Mouse (Mus musculus) hindbrain, embryonic 10.5 days (tissue): ENCODE results near the gene Milr1. TPM values are rescaled to one million over a fixed set of nuclear protein-coding genes. Genes with fewer than 3 reads are reported as not detected.
"Not testable (repeated sequence)": the region's sequence is repeated elsewhere in the genome, so short reads cannot be mapped to it uniquely, and the experiment has no call there.

Source experiments
- DNase-seq: peaks from one replicate; pipeline ENCODE4 v3.0.0-alpha.2; 2017; ENCODE audit warnings: low spot score
- H3K27ac ChIP-seq: fragments of 300-500 bp; sonication (generic); 2 replicates; pipeline ENCODE4 v1.5.1; 2016; ENCODE audit warnings: mild to moderate bottlenecking, moderate library complexity
- H3K27me3 ChIP-seq: fragments of 300-500 bp; sonication (generic); 2 replicates; pipeline ENCODE4 v1.6.1; 2016; ENCODE audit warnings: mild to moderate bottlenecking; ENCODE audit not compliant: poor library complexity, insufficient read depth, severe bottlenecking
- H3K36me3 ChIP-seq: fragments of 300-500 bp; sonication (generic); 2 replicates; pipeline ENCODE4 v1.6.1; 2016; ENCODE audit warnings: mild to moderate bottlenecking, moderate library complexity
- H3K4me1 ChIP-seq: fragments of 300-500 bp; sonication (generic); replicated peaks from 2 replicates; pipeline ENCODE4 v1.6.1; 2016; ENCODE audit warnings: mild to moderate bottlenecking
- H3K4me3 ChIP-seq: fragments of 300-500 bp; sonication (generic); 2 replicates; pipeline ENCODE4 v1.5.1; 2016; ENCODE audit warnings: mild to moderate bottlenecking, moderate library complexity
- H3K9me3 ChIP-seq: fragments of 300-500 bp; sonication (generic); 2 replicates; pipeline ENCODE4 v1.6.1; 2016; ENCODE audit warnings: mild to moderate bottlenecking, moderate library complexity
- WGBS: fragments of 180-500 bp; shearing (Covaris S2); methylation state at CpG from one replicate; pipeline ENCODE4 v1.1.7; 2016; 5-methylcytosine and 5-hydroxymethylcytosine counted together
- polyA plus RNA-seq: library from polyadenylated mRNA; unstranded; fragments of >200 nt; fragmentation: Nextera tagmentation; extraction: Ambion mirVana; gene quantifications from 2 replicates; pipeline ENCODE4 v1.2.1, GENCODE M21; 2016

Gene Milr1
- polyA plus RNA-seq, 1 experiment from 2014 or later, result 1.6 TPM

DNA sequence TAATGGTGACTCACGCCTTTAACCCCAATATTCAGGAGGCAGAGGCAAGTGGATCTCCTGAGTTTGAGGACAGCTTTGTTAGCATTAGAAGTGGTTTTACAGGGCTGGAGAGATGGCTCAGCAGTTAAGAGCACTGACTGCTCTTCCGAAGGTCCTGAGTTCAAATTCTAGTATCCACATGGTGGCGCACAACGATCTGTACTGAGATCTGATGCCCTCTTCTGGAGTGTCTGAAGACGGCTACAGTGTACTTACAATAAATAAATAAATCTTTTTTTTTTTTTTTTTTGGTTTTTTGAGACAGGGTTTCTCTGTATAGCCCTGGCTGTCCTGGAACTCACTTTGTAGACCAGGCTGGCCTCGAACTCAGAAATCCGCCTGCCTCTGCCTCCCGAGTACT is 10.3 kb upstream of the Milr1 start:
- DNase-seq, H3K36me3 ChIP-seq, H3K27ac ChIP-seq, H3K27me3 ChIP-seq, H3K4me3 ChIP-seq, H3K9me3 ChIP-seq: not testable (repeated sequence)
- WGBS, result 95% methylated on average over 8 of the region's 8 CpGs
- H3K4me1 ChIP-seq, result peaks cover 28% of the 10 kb centered on the region

DNA sequence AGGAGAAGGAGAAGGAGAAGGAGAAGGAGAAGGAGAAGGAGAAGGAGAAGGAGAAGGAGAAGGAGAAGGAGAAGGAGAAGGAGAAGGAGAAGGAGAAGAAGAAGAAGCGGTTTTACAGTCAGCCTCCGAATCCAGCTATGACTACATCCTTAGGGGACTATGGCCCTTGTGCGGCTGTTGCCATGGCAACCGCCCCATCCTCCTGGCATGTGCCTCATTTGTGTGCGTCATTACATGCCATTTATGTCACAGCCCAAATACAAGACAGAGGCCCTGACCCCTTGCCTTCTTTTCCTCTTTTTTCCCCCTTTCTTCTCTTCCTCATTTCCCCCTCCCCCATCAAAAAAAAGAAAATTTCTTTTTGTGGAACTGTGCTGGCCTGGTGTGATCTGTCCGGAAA is 9.8 kb upstream of the Milr1 start:
- H3K27me3 ChIP-seq, result peaks cover 9% of the 10 kb centered on the region
- no peak overlapping the region for H3K27ac ChIP-seq
- 43% methylated on average over 6 of the region's 6 CpGs for WGBS
- H3K4me3 ChIP-seq, result no peak overlapping the region
- no peaks in the 10 kb centered on the region for H3K36me3 ChIP-seq
- H3K9me3 ChIP-seq, result no peaks in the 10 kb centered on the region
- peaks cover 25% of the 10 kb centered on the region for H3K4me1 ChIP-seq
- peak; percentile 60 for DNase-seq

DNA sequence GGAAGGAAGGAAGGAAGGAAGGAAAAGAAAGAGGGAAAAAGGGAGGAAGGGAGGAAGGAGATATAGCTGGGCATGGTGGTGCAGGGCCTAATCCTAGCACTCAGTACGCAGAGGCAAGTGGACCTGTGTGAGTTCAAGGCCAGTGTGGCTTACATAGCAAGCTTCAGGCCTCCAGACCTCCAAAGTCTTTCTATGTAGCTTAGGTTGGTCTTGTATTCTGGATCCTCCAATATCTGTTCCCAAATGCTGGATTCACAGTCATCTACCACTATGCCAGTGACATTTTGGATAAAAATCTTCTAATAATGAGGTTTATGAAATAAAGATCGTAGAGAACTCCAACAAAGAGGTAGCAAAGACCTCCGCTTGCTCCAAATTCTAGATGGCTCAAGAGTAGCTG is 9.2 kb upstream of the Milr1 start:
- Histone ChIP-seq H3K36me3 (no peaks in the 10 kb centered on the region), H3K9me3 (no peaks in the 10 kb centered on the region), H3K4me1 (peaks cover 19% of the 10 kb centered on the region), H3K27ac (no peak overlapping the region), H3K27me3 (peaks cover 9% of the 10 kb centered on the region), H3K4me3 (no peak overlapping the region)
- DNase-seq, result no peak
- 93% methylated on average over 3 of the region's 3 CpGs for WGBS

DNA sequence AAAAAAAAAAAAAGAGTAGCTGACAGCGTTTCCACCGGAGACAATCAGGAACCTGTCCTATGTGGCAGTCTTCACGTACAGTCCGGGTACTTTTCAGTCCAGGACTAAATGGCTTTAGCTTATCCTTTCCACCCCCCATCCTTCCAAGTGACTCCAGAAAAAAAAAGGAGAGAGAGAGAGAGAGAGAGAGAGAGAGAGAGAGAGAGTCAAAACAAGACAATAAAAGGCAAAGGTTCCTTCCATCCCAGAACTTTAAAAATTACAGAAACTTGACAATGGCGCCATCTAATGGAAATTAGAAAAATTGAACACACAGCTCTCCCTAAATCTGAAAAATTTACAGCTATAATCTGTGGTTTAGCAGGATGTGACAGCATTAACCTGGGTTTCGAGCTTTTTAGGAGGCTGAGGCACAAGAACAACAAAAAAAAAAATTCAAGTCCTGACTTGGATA is 8.6 kb upstream of the Milr1 start:
- peaks cover 5% of the 10 kb centered on the region; the same call in 1 of the 2 replicates for H3K9me3 ChIP-seq
- WGBS, result 54% methylated on average over 6 of the region's 6 CpGs

DNA sequence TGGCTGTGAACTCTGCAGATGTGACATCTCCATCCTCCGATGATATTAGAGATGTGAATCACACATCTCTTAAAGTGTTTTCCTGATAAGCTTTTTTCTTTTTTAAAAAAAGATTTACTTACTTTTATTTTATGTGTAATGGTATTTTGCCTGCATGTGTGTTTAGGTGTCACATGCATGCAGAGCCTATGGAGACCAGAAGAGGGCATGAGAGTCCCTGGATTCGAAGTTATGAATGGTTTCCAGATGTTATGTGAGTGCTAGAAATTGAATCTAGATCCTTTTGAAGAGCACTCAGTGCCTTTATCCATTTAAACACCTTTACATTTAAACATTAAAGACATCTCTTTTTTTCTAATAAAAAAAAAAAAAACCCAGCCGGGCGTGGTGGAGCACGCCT is 6.1 kb upstream of the Milr1 start:
- Histone ChIP-seq H3K4me1 (peaks cover 7% of the 10 kb centered on the region), H3K4me3 (no peak overlapping the region), H3K9me3 (peaks cover 9% of the 10 kb centered on the region; the same call in 1 of the 2 replicates), H3K36me3 (no peaks in the 10 kb centered on the region), H3K27ac (no peak overlapping the region), H3K27me3 (no peaks in the 10 kb centered on the region)
- WGBS, result 90% methylated on average over 5 of the region's 5 CpGs
- no peak for DNase-seq

More for the DNA sequence above, 8.6 kb upstream of the Milr1 start:
- H3K27ac ChIP-seq, result no peak overlapping the region
- peaks cover 13% of the 10 kb centered on the region for H3K4me1 ChIP-seq
- H3K36me3 ChIP-seq, result no peaks in the 10 kb centered on the region
- H3K27me3 ChIP-seq, result peaks cover 9% of the 10 kb centered on the region
- no peak for DNase-seq
- H3K4me3 ChIP-seq, result no peak overlapping the region

DNA sequence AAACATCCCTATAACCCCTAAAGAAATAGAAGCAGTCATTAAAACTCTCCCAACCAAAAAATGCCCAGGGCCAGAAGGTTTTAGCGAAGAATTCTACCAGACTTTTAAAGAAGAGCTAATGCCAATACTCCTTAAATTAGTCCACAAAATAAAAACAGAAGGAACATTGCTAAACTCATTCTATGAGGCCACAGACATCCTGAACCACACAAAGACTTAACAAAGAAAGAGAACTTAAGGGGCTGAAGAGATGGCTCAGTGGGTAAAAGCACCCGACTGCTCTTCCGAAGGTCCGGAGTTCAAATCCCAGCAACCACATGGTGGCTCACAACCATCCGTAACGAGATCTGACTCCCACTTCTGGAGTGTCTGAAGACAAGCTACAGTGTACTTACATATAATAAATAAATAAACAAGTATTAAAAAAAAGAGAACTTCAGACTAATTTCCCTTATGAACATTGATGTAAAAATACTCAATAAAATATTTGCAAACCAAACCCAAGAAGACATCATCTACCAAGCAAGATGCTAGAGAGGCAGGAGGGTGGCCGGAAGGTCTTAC is 1.4 kb upstream of the Milr1 start:
- 96% methylated on average over 7 of the region's 7 CpGs for WGBS
- DNase-seq, H3K36me3 ChIP-seq: not testable (repeated sequence)

DNA sequence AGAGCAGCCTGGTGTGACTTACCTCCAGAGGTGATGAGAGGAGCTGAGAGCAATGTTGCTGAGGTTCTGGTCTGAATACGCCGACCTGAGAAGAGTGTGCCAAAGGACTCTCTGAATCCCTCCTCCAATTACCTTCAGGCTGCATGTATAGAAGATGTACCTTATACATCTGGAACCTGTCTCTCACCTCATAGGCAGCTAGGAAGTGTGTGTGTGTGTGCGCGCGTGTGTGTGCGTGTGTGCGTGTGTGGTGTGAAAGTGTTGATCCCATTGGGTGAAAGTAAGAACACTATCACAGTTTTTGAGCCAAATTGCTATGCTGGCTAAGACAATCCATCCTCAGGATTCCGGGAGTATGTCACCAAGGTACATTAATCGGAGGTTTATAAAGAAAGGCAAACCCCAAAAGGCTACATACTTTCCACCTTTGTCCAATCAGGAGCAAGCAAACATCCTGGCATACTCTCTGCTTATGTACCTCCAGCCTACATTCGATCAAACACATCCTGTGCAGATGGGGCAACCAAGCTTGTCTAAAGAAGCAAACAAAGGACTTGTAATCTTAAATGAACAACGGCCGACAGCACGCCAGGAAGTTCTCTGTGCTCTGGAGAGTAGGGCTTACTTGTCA is 790 bp upstream of the Milr1 start, which contains the start of gene Pecam1:
Gene Pecam1 (minus strand): TSS at position 508 of the 631 bp plus-strand sequence.
- Histone ChIP-seq H3K4me3 (no peak within 1 kb of the TSS), H3K36me3 (no peaks in the 10 kb centered on the region), H3K27me3 (no peaks in the 10 kb centered on the region), H3K27ac (no peak within 1 kb of the TSS), H3K4me1 (no peaks in the 10 kb centered on the region), H3K9me3 (peaks cover 9% of the 10 kb centered on the region; the same call in 1 of the 2 replicates)
- DNase-seq, result no peak
- 91% methylated on average over 13 of the region's 13 CpGs for WGBS

More for the DNA sequence above, 1.4 kb upstream of the Milr1 start:
- not testable (repeated sequence) for H3K4me1 ChIP-seq, H3K27ac ChIP-seq, H3K4me3 ChIP-seq, H3K27me3 ChIP-seq, H3K9me3 ChIP-seq

DNA sequence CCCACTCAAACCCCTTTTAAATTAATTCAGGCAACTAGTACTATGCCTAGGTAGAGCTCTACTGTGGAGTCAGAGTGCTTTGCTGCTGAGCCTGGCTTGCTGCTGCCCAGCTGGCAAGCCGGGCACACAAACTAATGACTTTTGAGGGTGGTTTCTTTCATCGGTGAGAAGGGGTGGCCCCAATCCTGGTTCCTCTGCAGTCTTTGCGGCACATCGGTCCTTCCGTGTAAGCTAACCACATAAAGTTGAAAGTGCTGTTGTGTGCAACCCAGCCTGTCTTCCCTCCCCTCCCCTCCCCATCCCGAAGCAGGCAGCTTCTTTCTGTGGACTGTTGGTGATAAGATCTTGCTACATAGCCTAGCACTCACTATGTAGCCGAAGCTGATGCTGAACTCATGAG is 1.1 kb downstream of the Milr1 start:
- no peaks in the 10 kb centered on the region for H3K4me1 ChIP-seq
- 92% methylated on average over 7 of the region's 7 CpGs for WGBS
- DNase-seq, result no peak
- no peaks in the 10 kb centered on the region for H3K27me3 ChIP-seq
- H3K36me3 ChIP-seq, result no peaks in the 10 kb centered on the region
- no peak overlapping the region for H3K4me3 ChIP-seq
- peaks cover 7% of the 10 kb centered on the region; the same call in 1 of the 2 replicates for H3K9me3 ChIP-seq
- H3K27ac ChIP-seq, result no peak overlapping the region

DNA sequence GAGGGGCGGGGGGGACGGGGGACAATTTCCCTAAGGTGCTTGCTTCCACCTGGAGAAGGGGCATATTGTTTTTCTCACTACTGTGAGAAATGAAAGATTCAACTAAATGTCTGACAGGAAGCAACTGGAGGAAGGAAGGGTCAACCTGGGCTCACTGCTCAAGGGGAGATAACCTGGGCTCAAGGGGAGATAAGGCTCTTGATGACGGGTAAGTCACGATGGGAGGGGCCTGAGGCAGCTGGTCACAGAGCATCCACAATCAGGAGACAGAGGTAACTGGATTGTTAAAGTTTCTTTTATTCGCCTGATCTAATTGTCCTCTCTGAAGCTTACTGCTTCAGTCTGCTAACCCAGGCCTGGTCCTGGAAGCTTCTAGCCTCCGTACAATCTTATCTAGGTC is 2.3 kb downstream of the Milr1 start:
- WGBS, result 86% methylated on average over 6 of the region's 6 CpGs
- Histone ChIP-seq H3K9me3 (no peaks in the 10 kb centered on the region), H3K27ac (no peak overlapping the region), H3K4me3 (no peak overlapping the region), H3K27me3 (no peaks in the 10 kb centered on the region), H3K4me1 (no peaks in the 10 kb centered on the region), H3K36me3 (no peaks in the 10 kb centered on the region)
- no peak for DNase-seq

DNA sequence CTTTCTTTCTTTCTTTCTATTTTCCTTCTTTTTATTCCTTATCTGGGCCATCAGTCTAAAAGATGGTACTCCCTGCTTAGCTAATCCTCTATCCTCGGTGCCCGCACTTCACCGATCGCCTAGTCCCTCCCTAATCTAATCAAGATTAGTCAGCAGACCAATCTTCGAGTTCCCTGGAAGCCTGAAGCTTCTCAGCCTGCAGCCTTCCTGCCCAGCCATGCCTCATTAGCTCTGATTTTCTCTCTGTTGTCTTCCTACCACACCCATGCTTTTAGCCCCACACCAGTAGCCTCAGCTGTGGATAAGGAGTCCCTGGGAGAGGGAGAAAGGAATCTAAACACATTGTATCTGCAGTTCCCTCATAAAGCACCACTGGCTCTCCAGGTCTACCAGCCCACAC is 4.6 kb downstream of the Milr1 start:
- DNase-seq, result no peak
- H3K4me3 ChIP-seq, result no peak overlapping the region
- H3K27me3 ChIP-seq, result no peaks in the 10 kb centered on the region
- H3K4me1 ChIP-seq, result no peaks in the 10 kb centered on the region
- no peaks in the 10 kb centered on the region for H3K36me3 ChIP-seq
- no peaks in the 10 kb centered on the region for H3K9me3 ChIP-seq
- WGBS, result 59% methylated on average over 5 of the region's 5 CpGs
- H3K27ac ChIP-seq, result no peak overlapping the region

DNA sequence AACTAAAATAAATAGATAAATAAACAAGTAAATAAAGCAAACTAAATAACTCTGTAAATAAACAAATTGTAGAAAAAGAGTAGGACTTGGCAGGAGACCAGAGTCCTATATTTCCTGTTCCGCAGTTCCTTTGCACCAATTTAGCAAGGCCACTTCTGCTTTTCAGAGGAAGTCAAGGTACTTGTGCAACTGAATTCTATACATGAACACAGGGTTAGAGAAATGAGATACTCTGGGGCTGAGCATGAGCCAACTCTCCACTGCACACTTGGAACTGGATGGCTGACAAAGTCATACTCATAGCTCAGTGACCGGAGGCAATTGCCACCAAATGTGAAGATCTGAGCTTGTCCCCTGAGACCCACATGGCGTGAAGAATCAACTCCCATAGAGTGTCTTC is 8.0 kb downstream of the Milr1 start:
- Histone ChIP-seq H3K4me3 (no peak overlapping the region), H3K27ac (no peak overlapping the region), H3K36me3 (0 out of 2 replicates have a peak, but pooled peaks cover 3% of the 10 kb centered on the region), H3K27me3 (no peaks in the 10 kb centered on the region), H3K9me3 (no peaks in the 10 kb centered on the region), H3K4me1 (peaks cover 15% of the 10 kb centered on the region)
- no peak for DNase-seq
- WGBS, result 91% methylated on average over 3 of the region's 3 CpGs

DNA sequence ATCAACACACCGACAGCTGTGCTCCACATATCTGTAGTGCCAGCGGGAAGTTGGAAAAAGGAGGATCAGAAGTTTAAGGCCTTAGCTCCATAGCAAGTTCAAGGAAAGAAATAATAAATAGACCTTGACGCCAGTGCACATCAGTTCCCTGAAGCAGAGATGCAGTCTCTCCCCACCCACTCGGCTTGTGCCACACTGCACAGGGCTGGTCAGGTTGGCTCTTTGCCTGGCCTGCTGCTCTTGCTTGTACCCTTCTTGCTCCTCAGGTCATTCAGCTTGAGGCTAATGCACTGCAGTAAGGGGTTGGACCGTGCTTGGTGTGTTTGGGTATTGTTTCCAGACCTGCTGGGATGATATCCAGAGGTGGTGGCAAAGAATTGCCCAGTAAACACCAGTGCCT is 9.5 kb downstream of the Milr1 start:
- no peak for DNase-seq
- Histone ChIP-seq H3K36me3 (peaks cover 14% of the 10 kb centered on the region), H3K27ac (0 out of 2 replicates have a peak overlapping the region, but pooled peaks have one; percentile 0), H3K4me1 (peaks cover 15% of the 10 kb centered on the region), H3K27me3 (no peaks in the 10 kb centered on the region), H3K9me3 (no peaks in the 10 kb centered on the region), H3K4me3 (no peak overlapping the region)
- WGBS, result 92% methylated on average over 5 of the region's 5 CpGs

DNA sequence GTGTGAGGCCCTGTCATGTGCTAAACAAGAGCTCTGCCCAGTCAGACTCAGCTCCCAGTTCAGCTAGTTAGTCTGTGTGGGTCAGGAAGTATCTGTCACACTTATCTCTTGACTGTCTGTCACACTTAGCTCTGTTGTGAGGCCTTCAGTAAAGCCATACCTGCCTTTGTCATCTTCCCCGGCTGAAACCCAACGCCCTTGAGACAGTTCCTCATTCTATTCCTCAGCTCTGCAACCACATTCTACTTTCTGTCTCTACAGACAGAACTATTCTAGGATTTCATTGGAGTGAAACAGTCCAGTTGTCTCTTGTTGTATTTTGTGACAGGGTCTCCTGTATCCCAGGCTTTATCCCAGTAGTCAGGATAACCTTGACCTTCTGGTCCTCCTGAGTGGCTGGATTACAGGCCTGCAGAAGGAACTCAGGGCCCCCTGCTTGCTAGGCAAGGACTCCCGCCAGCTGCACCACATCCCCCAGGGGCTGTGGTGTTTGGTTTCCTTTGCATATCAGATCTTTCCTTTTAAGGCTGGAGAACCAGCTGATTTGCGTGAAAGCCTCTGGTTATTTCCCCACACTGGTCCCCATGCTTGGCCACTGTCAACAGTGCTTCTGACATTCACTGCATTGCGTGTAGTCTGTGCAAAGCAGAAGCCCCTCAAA is 11.2 kb downstream of the Milr1 start:
- WGBS, result 42% methylated on average over 5 of the region's 5 CpGs
- Histone ChIP-seq H3K9me3 (no peaks in the 10 kb centered on the region), H3K27ac (peak overlapping the region; percentile 62; the same call in 1 of the 2 replicates), H3K4me3 (no peak overlapping the region), H3K36me3 (peaks cover 30% of the 10 kb centered on the region), H3K27me3 (no peaks in the 10 kb centered on the region), H3K4me1 (peaks cover 15% of the 10 kb centered on the region)
- no peak for DNase-seq
